In genomic region chr1:181255891-181256688, GRCm38 (mm10) we compare ENCODE assay signal across 8 mouse cellular contexts. TPM values are rescaled to one million over a fixed set of nuclear protein-coding genes. Genes with fewer than 3 reads are reported as not detected.
DNase-seq lines count a peak whose midpoint lies in the region; ATAC-seq and TF ChIP-seq lines count a peak whose summit lies in the region.

No protein-coding gene starts in this region.

- peaks cover 31% of the 10 kb centered on the region for H3K27me3 ChIP-seq in embryonic facial prominence, embryonic 10.5 days (replicated peaks; ENCODE audit: low read depth, poor library complexity, severe bottlenecking)
- no peaks in the 10 kb centered on the region for H3K27me3 ChIP-seq in kidney, embryonic 14.5 days (ENCODE audit: control insufficient read depth, insufficient read depth, low read length)
- H3K27me3 ChIP-seq in liver, postnatal 0 days (ENCODE audit: insufficient read depth, low read length): no peaks in the 10 kb centered on the region
- no peaks in the 10 kb centered on the region for H3K27me3 ChIP-seq in neural tube, embryonic 12.5 days (replicated peaks)

- H3K9ac ChIP-seq in kidney, embryonic 14.5 days (ENCODE audit: low read depth, low read length): peak overlapping the region; percentile 52
- H3K9ac ChIP-seq in liver, postnatal 0 days (replicated peaks): peak overlapping the region; percentile 78
- H3K9ac ChIP-seq in neural tube, embryonic 12.5 days: peak overlapping the region; percentile 47

- no peak; the same call in 1 of the 2 replicates for TF ChIP-seq EP300 in liver, postnatal 0 days (IDR thresholded peaks at IDR 0.05; ENCODE audit: low read depth)

- DNase-seq in right cerebral cortex, adult 18-20 months: peak; percentile 14
- no peak for DNase-seq in right cerebral cortex, adult 2 months (ENCODE audit: low spot score in 2 of 2)
- DNase-seq in embryonic facial prominence, embryonic 10.5 days (ENCODE audit: low spot score): peak; percentile 77
- peak; percentile 77 to 79 for DNase-seq in heart, adult 18-20 months
- DNase-seq in liver, postnatal 0 days: peak; percentile 80
- DNase-seq in thymus, adult 18-20 months: peak; percentile 68 to 78

- no peaks in the 10 kb centered on the region for H3K9me3 ChIP-seq in embryonic facial prominence, embryonic 10.5 days
- no peaks in the 10 kb centered on the region for H3K9me3 ChIP-seq in kidney, embryonic 14.5 days (ENCODE audit: control insufficient read depth, low read length)
- H3K9me3 ChIP-seq in liver, postnatal 0 days (ENCODE audit: low read length): no peaks in the 10 kb centered on the region
- no peaks in the 10 kb centered on the region for H3K9me3 ChIP-seq in neural tube, embryonic 12.5 days

- peak overlapping the region; percentile 60 for H3K4me3 ChIP-seq in embryonic facial prominence, embryonic 10.5 days
- peak overlapping the region; percentile 41 for H3K4me3 ChIP-seq in kidney, embryonic 14.5 days (ENCODE audit: low read length)
- peak overlapping the region; percentile 47 for H3K4me3 ChIP-seq in liver, postnatal 0 days (ENCODE audit: low read depth, low read length)
- H3K4me3 ChIP-seq in neural tube, embryonic 12.5 days: peak overlapping the region; percentile 35

- peak; percentile 71 for ATAC-seq in kidney, embryonic 14.5 days (ENCODE audit: low FRiP score, low TSS enrichment)
- ATAC-seq in liver, postnatal 0 days: peak; percentile 6
- ATAC-seq in neural tube, embryonic 12.5 days (ENCODE audit: low FRiP score, low read depth): peak; percentile 86

- peak; percentile 66 for TF ChIP-seq CTCF in liver, postnatal 0 days (IDR thresholded peaks at IDR 0.05; ENCODE audit: low read depth)

- WGBS in embryonic facial prominence, embryonic 10.5 days: 5% methylated on average over 20 of the region's 20 CpGs
- 2% methylated on average over 20 of the region's 20 CpGs for WGBS in kidney, embryonic 14.5 days
- WGBS in liver, postnatal 0 days (ENCODE audit: insufficient replicate concordance): 2% methylated on average over 20 of the region's 20 CpGs
- 4% methylated on average over 20 of the region's 20 CpGs for WGBS in neural tube, embryonic 12.5 days

- peak overlapping the region; percentile 86 for H3K4me2 ChIP-seq in kidney, embryonic 14.5 days (replicated peaks; ENCODE audit: low read depth, low read length)
- H3K4me2 ChIP-seq in liver, postnatal 0 days (ENCODE audit: low read depth, low read length): peak overlapping the region; percentile 81
- H3K4me2 ChIP-seq in neural tube, embryonic 12.5 days (replicated peaks): peak overlapping the region; percentile 83

- peak overlapping the region; percentile 83 for H3K27ac ChIP-seq in embryonic facial prominence, embryonic 10.5 days (replicated peaks)
- H3K27ac ChIP-seq in kidney, embryonic 14.5 days (ENCODE audit: low read depth, low read length): peak overlapping the region; percentile 76
- peak overlapping the region; percentile 100 for H3K27ac ChIP-seq in liver, postnatal 0 days (ENCODE audit: low read depth)
- no peak overlapping the region for H3K27ac ChIP-seq in neural tube, embryonic 12.5 days

- H3K4me1 ChIP-seq in embryonic facial prominence, embryonic 10.5 days: peaks cover 55% of the 10 kb centered on the region
- H3K4me1 ChIP-seq in kidney, embryonic 14.5 days (ENCODE audit: control insufficient read depth, insufficient read depth, low read length): peaks cover 22% of the 10 kb centered on the region
- H3K4me1 ChIP-seq in liver, postnatal 0 days (ENCODE audit: insufficient read depth): peaks cover 55% of the 10 kb centered on the region
- peaks cover 30% of the 10 kb centered on the region for H3K4me1 ChIP-seq in neural tube, embryonic 12.5 days

- no peaks in the 10 kb centered on the region for H3K36me3 ChIP-seq in embryonic facial prominence, embryonic 10.5 days (replicated peaks)
- H3K36me3 ChIP-seq in kidney, embryonic 14.5 days (ENCODE audit: control insufficient read depth, insufficient read depth, low read length): no peaks in the 10 kb centered on the region
- no peaks in the 10 kb centered on the region for H3K36me3 ChIP-seq in liver, postnatal 0 days (replicated peaks; ENCODE audit: insufficient read depth, low read length)
- no peaks in the 10 kb centered on the region for H3K36me3 ChIP-seq in neural tube, embryonic 12.5 days

RNA-seq across cellular contexts. Expression of gene Wdr26, which starts 44.3 kb away (rescaled TPM):
- polyA plus RNA-seq in embryonic facial prominence, embryonic 10.5 days (2016; fragmentation: Nextera tagmentation; extraction: Ambion mirVana): 30.3 and 30.9 TPM in 2 replicates
- 10 to 100 TPM; 90.9 to 94.5 TPM for total RNA-seq in heart, adult 18-20 months (2021)
- 54.5 and 55.9 TPM in 2 replicates for polyA plus RNA-seq in kidney, embryonic 14.5 days (2014; fragmentation: Nextera tagmentation; extraction: Ambion mirVana)
- 39.4 and 40.1 TPM in 2 replicates for polyA plus RNA-seq in liver, postnatal 0 days (2015; fragmentation: Nextera tagmentation; extraction: Ambion mirVana)
- 45.9 and 51.2 TPM in 2 replicates for polyA plus RNA-seq in neural tube, embryonic 12.5 days (2016; fragmentation: Nextera tagmentation; extraction: Ambion mirVana)

Comparison
In these comparisons a context has a peak if more than half of its experiments do, and no peak if none do; other contexts are left out.
1. DNase-seq: peak in right cerebral cortex, adult 18-20 months (single experiment), embryonic facial prominence, embryonic 10.5 days (single experiment), heart, adult 18-20 months (2 of 2), liver, postnatal 0 days (single experiment) and thymus, adult 18-20 months (2 of 2); none in right cerebral cortex, adult 2 months (0 of 2).
2. ATAC-seq: peak in every context shown above with its lines; median percentile 86 in neural tube, embryonic 12.5 days; 71 in kidney, embryonic 14.5 days; 6 in liver, postnatal 0 days.
3. Peak in every context shown above with its lines, with median percentiles within 50 percentile points of each other: H3K4me3 ChIP-seq, H3K4me2 ChIP-seq and H3K9ac ChIP-seq.